Mouse (Mus musculus): ENCODE measurements around the gene Nacad.
A peak's percentile ranks its signal among the peaks of the same experiment; 100 is the strongest.

Nacad gene

GRCm38 (mm10) chr11:6603887-6604603 lies 1.8 kb downstream of the Nacad start:
- no peak for DNase-seq

DNA sequence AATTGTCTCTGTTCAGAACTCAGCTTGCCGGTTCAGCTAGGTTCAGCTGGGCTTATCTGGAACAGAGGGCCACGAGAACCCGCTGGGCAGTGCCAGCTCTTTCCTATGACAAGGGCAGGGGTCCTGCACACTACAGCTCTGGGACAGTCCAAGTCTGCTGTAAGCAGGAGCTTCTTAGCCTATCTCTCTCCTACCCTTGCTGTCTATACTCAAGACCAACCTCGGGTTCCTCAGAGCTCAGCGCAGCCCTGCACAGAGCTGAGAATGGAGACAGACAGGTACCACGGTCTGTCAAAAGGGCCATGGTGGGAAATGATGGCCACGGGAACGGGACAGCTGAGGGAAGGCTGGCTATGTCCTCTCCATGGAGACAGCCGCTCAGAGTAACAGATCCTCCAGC lies 2.6 kb downstream of the Nacad start:
- no peak for DNase-seq

GRCm38 (mm10) chr11:6602662-6603061 lies 3.2 kb downstream of the Nacad start:
- no peak for DNase-seq

GRCm38 (mm10) chr11:6601649-6602480 lies 4.0 kb downstream of the Nacad start:
- no peak for DNase-seq

DNA sequence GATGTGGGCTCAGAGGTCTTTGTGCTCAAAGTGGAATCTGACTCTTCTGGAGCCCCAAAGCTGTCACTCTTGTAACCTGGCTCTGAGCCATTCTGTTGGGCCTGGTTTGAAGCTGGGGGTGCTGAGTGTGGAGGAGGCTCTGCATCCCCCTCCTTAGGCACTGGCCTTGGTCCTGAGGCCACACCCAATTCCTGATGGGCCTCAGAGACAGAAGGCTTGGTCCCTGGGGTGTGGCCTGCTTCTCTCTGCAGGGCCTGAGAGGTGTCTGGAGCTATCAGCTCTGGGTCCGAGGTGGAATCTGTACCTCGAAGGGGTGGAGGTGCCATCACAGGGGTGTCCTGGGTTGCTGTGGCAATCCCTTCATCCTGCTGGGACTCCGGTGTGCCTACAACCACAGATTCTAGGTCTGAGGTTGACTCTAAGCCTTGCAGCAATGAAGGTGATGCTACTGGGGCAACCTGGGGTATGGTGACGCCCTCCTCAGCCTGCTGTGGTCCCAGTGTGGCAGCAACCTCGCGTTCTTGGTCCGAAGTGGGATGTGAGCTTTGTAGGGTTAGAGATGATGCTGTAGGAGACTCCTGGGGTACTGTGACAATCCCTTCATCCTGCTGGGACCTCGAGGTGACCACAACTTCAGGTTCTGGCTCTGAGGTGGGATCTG lies 5.4 kb downstream of the Nacad start:
- DNase-seq = no peak

DNA sequence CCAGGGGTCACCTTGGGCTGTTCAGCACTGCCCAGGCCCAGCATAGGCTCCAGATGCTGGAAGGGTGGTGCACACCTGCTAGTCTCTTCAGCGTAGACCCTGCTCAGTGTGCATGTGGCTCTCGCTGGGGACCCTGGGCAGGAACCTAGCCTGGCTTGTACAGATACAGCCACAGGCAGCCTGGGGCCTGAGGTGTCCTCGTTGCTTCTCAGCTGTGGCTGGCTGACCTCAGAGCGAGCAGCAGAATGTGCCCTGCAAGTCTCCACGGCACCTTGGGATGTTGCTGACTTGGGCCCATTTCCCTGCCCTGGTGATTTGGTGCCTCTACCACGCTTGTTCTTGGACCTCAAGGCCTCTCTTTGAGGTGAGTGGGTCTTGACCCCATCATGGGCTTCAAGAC lies 6.0 kb downstream of the Nacad start:
- DNase-seq = no peak

DNA sequence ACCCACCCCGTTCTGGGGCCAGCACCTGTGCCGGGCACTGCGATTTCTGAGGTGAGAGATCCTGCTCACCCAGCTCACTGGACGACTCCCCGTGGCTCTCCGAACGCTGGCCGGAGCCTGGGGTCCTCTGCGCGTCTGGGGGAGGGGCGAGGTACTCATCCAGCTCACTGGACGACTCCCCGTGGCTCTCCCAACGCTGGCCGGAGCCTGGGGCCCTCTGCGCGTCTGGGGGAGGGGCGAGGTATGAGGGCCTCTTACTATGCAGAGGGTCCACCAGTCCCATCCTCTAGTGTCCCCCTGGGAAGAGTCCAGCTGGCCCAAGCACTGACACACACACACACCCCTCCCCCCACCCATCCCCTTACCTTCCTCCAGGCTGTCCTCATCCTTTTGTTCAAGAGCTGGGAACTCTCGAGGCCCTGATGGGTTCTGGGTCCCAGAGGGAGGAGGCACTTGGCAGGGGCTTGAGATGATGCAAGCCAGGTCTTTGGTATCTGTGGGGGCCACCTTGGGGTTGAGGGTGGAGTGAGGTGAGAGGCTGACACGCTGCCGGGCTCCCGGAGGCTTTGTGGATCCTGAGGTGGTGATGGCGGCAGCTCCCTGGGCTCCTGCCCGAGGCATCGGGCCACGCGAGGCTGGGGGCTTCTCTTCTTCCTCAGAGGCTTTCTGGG lies 6.7 kb downstream of the Nacad start:
- DNase-seq = peak in 1 of 2 experiments; percentile 45

GRCm38 (mm10) chr11:6598191-6598889 lies 7.5 kb downstream of the Nacad start:
- DNase-seq = no peak

DNA sequence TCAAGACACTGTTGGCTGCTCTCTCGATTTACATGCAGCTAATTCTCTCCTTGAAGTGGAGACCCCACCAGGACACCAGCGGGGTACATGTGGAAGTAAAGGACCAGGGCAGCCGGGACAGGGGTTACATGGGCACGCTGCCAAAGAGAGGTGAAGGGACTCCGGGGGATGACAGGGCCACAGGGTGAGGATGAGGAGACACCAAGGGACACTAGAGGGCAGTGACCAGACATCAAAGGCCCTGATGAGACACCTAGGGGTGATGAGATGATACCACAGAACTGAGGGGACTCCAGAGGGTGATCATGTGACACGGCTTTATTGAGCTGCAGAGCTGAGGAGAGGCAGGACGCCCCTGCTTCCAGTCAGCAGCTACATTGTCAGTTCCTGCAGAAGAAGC lies 8.3 kb downstream of the Nacad start:
- no peak for DNase-seq

DNA sequence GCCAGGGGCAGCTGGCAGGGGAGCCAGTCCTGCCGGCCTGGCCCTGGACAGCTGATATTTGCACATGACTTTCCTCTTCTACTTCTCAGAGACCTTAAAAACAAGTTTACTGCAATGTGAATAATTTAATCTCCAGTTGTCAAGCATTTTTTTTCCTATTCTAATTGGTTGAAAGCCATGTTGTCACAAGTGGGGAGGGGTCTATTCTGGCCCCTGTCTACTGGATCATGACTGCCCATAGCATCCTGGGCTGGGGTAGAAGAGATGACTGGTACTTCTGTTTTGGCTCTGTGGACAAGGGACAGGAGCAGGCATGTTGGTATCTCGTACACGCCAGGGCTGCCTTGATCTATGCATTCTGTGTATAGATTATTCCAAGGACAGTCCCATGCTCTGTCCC lies 9.2 kb downstream of the Nacad start:
- no peak for DNase-seq

DNA sequence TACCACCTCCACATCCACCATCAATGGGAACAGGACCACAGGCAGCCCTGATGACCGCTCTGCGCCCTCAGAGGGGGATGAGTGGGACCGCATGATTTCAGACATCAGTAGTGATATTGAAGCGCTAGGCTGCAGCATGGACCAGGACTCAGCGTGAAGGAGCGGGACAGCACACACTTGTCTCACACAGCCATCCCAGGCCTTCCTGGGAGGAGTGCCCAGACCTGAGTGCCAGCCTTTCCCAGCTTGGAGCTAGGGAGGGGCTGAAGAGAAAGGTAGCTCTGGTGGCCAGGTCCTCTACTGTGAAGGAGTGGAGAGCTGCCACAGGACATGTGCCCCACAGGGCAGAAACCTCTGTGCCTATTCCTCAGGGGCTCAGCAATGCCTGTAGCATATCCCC lies 9.6 kb downstream of the Nacad start:
- no peak for DNase-seq

GRCm38 (mm10) chr11:6595339-6595738 lies 10.5 kb downstream of the Nacad start:
- DNase-seq = no peak

DNA sequence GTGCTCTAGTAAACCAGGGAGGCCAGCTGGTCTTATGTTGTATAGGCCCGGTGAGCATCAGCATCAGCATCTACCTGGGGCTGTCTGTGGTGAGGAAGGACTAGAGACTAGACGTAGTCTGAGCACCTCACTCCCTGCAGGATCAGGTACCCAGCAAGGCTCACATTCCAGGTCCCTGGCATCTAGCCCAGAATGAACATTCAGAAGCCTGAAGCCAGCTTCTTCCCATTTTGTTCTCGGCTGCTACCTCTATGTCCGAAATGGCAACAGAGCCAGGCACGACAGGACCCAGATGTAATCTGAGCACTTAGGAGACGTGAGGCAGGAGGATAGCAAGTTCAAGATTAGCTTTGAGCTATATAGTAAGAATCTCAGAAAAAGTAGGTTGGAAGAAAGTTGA lies 11.0 kb downstream of the Nacad start:
- no peak for DNase-seq

GRCm38 (mm10) chr11:6593406-6593805 lies 12.4 kb downstream of the Nacad start:
- DNase-seq = no peak

- DNase-seq = no peak
Observed at GRCm38 (mm10) chr11:6590933-6591675, 14.7 kb downstream of the Nacad start.

DNA sequence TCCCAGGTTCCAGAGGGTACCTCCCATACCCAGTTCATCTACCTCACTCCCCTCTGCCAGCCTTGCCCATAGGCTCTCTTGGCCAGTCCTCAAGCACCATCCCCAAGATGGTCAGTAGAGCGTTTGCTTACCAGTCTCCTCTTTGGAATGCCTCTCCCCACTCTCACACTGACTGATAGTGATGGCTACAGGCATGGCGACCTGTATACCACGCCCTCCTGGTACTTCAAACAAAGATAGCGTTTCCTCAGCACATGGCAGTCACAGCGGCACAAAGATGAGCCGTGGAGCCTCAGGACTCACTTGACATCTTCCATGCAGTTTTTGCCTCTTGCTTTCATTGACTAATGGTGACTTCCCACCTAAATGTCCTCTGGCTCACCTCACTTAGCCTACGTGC lies 16.0 kb downstream of the Nacad start:
- no peak for DNase-seq

DNA sequence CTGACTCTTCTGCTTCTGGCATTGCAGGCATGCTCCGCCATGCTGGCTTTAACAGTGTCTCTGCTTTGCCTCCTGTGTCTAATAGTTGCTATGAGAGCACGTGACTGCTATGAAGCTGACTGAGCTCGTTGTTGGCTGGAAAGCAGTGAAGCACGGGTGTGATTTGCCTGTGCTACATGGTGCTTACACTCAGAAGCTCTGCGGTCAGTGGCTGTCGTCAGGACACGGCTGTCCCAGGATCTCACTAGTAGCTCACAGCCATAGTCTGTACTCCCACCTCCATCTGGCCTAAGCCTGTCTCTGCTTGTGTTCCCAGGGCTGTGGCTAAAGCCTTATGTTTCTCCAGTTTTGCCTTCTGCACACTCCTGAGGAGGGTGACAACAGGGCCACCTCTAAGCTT lies 17.6 kb downstream of the Nacad start:
- no peak for DNase-seq

GRCm38 (mm10) chr11:6587249-6587940 lies 18.5 kb downstream of the Nacad start:
- DNase-seq = no peak

GRCm38 (mm10) chr11:6586660-6587059 lies 19.2 kb downstream of the Nacad start:
- no peak for DNase-seq

DNA sequence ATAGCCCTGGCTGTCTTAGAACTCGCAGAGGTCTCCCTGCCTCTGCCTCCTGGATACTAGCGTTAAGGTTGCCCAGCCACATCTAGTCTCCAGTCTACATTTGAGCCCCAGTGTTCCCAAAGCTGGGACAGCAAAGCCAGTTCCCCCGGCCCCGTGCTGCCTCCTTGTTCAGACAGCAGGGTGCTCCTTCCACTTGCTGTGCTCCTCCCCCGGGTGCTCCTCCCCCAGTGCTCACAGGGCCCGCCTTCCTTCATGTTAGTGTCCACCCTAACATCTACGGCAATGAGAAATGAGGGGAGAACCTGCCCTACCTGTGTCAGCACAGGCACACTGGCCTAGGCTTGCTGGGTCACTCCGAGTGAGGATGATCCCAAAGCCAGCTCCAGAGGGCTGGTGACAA lies 20.1 kb downstream of the Nacad start:
- DNase-seq = no peak

DNA sequence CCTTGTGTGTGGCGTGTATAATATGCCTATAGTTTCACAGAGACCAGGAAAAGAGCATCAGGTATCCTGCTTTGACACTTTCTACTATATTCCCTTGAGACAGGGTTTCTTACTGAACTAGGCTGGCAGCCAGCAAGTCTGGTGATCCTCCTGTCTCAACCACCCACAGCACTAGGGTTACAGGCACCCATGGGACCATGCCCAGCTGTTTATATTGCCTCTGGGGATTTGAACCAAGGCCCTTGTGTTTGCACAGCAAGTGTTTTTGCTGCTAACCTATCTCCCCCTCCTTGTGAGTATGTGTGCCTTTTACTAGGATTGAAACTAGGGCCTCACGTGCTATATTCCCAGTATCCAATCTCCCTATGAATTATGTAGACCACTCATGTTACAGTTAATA lies 24.3 kb downstream of the Nacad start:
- DNase-seq = no peak

All from thymus, postnatal 36 days (tissue).